Mouse (Mus musculus) midbrain, embryonic 14.5 days (tissue): Measurements from ENCODE around the gene Zfp74. TPM values are rescaled to one million over a fixed set of nuclear protein-coding genes. Genes with fewer than 3 reads are reported as not detected.

Experiments
- ATAC-seq: fragments of 200-750 bp; cut with Nextera tagmentation; 2 replicates; pipeline ENCODE4 v1.8.0; 2017; ENCODE audit warnings: moderate number of reproducible peaks, moderate library complexity; ENCODE audit not compliant: low FRiP score, low TSS enrichment
- DNase-seq: peaks from one replicate; pipeline ENCODE4 v3.0.0-alpha.2; 2015
- H3K27ac ChIP-seq: fragments of 300-500 bp; sonication (generic); replicated peaks from 2 replicates; pipeline ENCODE4 v1.5.1; 2014; ENCODE audit warnings: mild to moderate bottlenecking, low read depth, low read length, moderate library complexity
- H3K27me3 ChIP-seq: fragments of 300-500 bp; sonication (generic); 2 replicates; pipeline ENCODE4 v1.6.1; 2014; ENCODE audit warnings: low read length, control low read depth, mixed read lengths; ENCODE audit not compliant: control insufficient read depth, insufficient read depth
- H3K36me3 ChIP-seq: fragments of 300-500 bp; sonication (generic); 2 replicates; pipeline ENCODE4 v1.6.1; 2014; ENCODE audit warnings: low read length, control low read depth; ENCODE audit not compliant: control insufficient read depth, insufficient read depth
- H3K4me1 ChIP-seq: fragments of 300-500 bp; sonication (generic); 2 replicates; pipeline ENCODE4 v1.6.1; 2014; ENCODE audit warnings: mild to moderate bottlenecking, antibody characterized with exemption, low read length, control low read depth; ENCODE audit not compliant: control insufficient read depth, insufficient read depth
- H3K4me2 ChIP-seq: fragments of 300-500 bp; sonication (generic); 2 replicates; pipeline ENCODE4 v1.6.1; 2014; ENCODE audit warnings: mild to moderate bottlenecking, low read length, moderate library complexity
- H3K4me3 ChIP-seq: fragments of 300-500 bp; sonication (generic); replicated peaks from 2 replicates; pipeline ENCODE4 v1.5.1; 2014; ENCODE audit warnings: low read depth, low read length
- H3K9ac ChIP-seq: fragments of 300-500 bp; sonication (generic); replicated peaks from 2 replicates; pipeline ENCODE4 v1.6.1; 2014; ENCODE audit warnings: mild to moderate bottlenecking, low read length, moderate library complexity
- H3K9me3 ChIP-seq: fragments of 300-500 bp; sonication (generic); 2 replicates; pipeline ENCODE4 v1.6.1; 2016; ENCODE audit warnings: low read length, control low read depth, mixed read lengths; ENCODE audit not compliant: control insufficient read depth
- WGBS: fragments of 180-500 bp; shearing (Covaris S2); extraction: QIAGEN DNeasy Blood & Tissue Kit; methylation state at CpG from one replicate; pipeline ENCODE4 v1.1.7; 2014; 5-methylcytosine and 5-hydroxymethylcytosine counted together
- polyA plus RNA-seq: library from polyadenylated mRNA; unstranded; fragments of >200 nt; fragmentation: Nextera tagmentation; extraction: Ambion mirVana; gene quantifications from 2 replicates; pipeline ENCODE4 v1.2.1, GENCODE M21; 2014

Zfp74 gene
- polyA plus RNA-seq, 1 experiment from 2014 or later: 22.1 TPM

- ATAC-seq (no peak), DNase-seq (no peak)
- no peak overlapping the region for H3K4me2 ChIP-seq
- no peaks in the 10 kb centered on the region for H3K4me1 ChIP-seq
- H3K27ac ChIP-seq: no peak overlapping the region
- H3K27me3 ChIP-seq: no peaks in the 10 kb centered on the region
- no peak overlapping the region for H3K4me3 ChIP-seq
- 94% methylated on average over 11 of the region's 11 CpGs for WGBS
- H3K36me3 ChIP-seq: peaks cover 51% of the 10 kb centered on the region
- H3K9me3 ChIP-seq: no peaks in the 10 kb centered on the region
- H3K9ac ChIP-seq: no peak overlapping the region
Measured at GRCm38 (mm10) chr7:29941027-29941426, 12.9 kb downstream of the Zfp74 start.

- no peaks in the 10 kb centered on the region for H3K27me3 ChIP-seq
- H3K4me2 ChIP-seq: no peak overlapping the region
- H3K27ac ChIP-seq: no peak overlapping the region
- ATAC-seq: no peak
- no peak overlapping the region for H3K9ac ChIP-seq
- no peak overlapping the region for H3K4me3 ChIP-seq
- no peaks in the 10 kb centered on the region for H3K9me3 ChIP-seq
- 69% methylated on average over 6 of the region's 6 CpGs for WGBS
- H3K4me1 ChIP-seq: no peaks in the 10 kb centered on the region
- no peak for DNase-seq
- peaks cover 67% of the 10 kb centered on the region for H3K36me3 ChIP-seq
Measured at GRCm38 (mm10) chr7:29938856-29939255, 15.0 kb downstream of the Zfp74 start.

DNA sequence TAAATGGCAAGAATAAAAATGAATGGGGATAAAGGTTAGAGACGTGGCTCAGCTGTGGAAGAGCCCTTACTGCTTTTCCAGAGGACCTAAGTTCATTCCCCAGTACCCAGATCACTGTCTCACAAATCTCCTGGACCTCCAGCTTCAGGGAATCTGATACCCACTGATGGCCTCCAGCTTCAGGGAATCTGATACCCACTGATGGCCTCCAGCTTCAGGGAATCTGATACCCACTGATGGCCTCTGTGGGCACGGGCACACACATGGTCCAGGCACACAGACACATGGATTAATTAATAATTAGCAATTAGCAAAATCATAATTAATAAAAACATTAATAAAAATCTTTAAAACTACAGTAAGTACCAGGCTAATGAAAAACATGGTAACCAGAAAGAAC, 31.1 kb downstream of the Zfp74 start:
- no peak for ATAC-seq
- no peaks in the 10 kb centered on the region for H3K36me3 ChIP-seq

DNA sequence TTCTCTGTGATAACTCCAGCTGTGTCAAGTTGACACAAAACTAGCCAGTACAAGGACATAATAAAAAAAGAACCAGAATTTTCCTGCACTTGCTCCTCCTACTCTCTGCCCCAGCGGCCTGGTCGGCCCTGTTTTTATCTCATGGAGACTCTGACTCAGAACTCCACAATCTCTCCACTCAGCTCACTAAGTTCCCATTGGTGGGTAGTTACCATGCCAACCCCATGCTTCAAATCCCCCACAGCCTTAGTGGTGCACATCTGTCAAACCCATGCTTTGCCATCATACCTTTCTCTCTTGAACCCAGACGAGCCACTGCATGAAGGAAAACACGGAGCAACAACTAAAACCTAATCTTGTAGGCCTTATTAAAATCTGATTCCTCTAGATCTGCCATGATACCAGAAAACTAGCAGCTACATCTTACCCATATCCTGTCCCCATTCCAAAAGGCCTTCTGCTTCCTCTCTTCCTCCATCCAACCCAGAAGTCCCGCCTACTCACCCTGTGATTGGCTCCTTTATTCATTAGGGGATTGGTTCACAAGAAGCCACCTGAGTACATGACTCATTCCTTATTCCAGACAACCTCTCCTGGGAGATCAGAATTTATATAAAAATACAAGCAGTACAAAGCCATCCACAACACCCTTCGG, 32.3 kb downstream of the Zfp74 start:
- H3K27ac ChIP-seq: no peak overlapping the region
- H3K4me1 ChIP-seq: no peaks in the 10 kb centered on the region
- WGBS: 87% methylated on average over 6 of the region's 6 CpGs
- ATAC-seq (no peak), DNase-seq (no peak)
- H3K4me2 ChIP-seq: no peak overlapping the region
- H3K27me3 ChIP-seq: no peaks in the 10 kb centered on the region
- no peaks in the 10 kb centered on the region for H3K9me3 ChIP-seq
- H3K36me3 ChIP-seq: peaks cover 6% of the 10 kb centered on the region; the same call in 1 of the 2 replicates
- H3K4me3 ChIP-seq: no peak overlapping the region
- no peak overlapping the region for H3K9ac ChIP-seq

More for the DNA sequence above, 31.1 kb downstream of the Zfp74 start:
- H3K4me3 ChIP-seq: no peak overlapping the region
- DNase-seq: no peak
- no peaks in the 10 kb centered on the region for H3K4me1 ChIP-seq
- H3K27me3 ChIP-seq: no peaks in the 10 kb centered on the region
- H3K9me3 ChIP-seq: no peaks in the 10 kb centered on the region
- no peak overlapping the region for H3K27ac ChIP-seq
- no peak overlapping the region for H3K4me2 ChIP-seq
- 74% methylated on average over 2 of the region's 2 CpGs for WGBS
- H3K9ac ChIP-seq: no peak overlapping the region

- Histone ChIP-seq H3K27me3 (no peaks in the 10 kb centered on the region), H3K4me3 (no peak overlapping the region), H3K27ac (no peak overlapping the region), H3K36me3 (peaks cover 37% of the 10 kb centered on the region), H3K4me2 (no peak overlapping the region), H3K9me3 (no peaks in the 10 kb centered on the region), H3K4me1 (no peaks in the 10 kb centered on the region), H3K9ac (no peak overlapping the region)
- ATAC-seq: no peak
- WGBS: 84% methylated on average over 4 of the region's 4 CpGs
- no peak for DNase-seq
Measured at GRCm38 (mm10) chr7:29918062-29918453, 35.8 kb downstream of the Zfp74 start.

DNA sequence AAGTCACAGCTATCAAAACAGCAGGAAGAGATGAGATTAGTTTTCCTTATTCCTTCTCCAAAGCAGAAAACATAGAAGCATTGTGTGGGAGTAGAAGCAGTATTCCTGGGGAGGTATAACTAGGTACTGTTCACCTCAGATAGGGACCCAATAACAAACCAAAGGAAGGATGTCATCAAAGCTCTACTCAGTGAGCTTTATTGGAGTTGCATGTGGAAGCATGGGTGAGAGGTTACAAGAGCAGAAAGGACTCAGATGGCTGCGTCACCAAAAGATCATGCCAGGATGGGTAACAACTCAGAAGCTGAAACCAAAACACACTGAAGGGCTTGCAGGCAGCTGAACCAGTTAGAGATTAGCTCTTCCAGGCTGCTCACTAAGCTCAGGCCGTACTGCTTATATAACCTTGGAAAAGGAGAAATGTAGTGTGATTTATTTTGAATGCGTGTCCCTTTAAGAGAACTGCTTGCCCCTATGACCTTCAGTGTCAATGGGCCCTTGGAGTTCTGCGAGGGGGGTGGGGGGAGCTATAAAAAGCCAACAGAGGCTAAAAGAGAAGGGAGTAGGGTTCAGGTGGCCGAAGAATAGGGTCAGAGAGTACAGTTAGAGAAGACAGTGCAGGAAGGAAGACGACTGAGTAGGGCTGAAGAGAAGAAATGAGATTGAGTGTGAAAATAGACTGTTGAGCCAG, 36.4 kb downstream of the Zfp74 start:
- WGBS: 73% methylated on average over 6 of the region's 6 CpGs

GRCm38 (mm10) chr7:29912172-29912571, 41.7 kb downstream of the Zfp74 start:
- H3K9ac ChIP-seq: no peak overlapping the region
- no peak overlapping the region for H3K27ac ChIP-seq
- H3K27me3 ChIP-seq: no peaks in the 10 kb centered on the region
- H3K4me3 ChIP-seq: no peak overlapping the region
- DNase-seq: no peak
- ATAC-seq: no peak
- H3K4me1 ChIP-seq: peaks cover 17% of the 10 kb centered on the region
- no peak overlapping the region for H3K4me2 ChIP-seq
- H3K9me3 ChIP-seq: no peaks in the 10 kb centered on the region
- 96% methylated on average over 13 of the region's 13 CpGs for WGBS
- H3K36me3 ChIP-seq: peaks cover 54% of the 10 kb centered on the region

More for the DNA sequence above, 36.4 kb downstream of the Zfp74 start:
- no peak for ATAC-seq
- no peaks in the 10 kb centered on the region for H3K27me3 ChIP-seq
- H3K4me1 ChIP-seq: no peaks in the 10 kb centered on the region
- no peaks in the 10 kb centered on the region for H3K9me3 ChIP-seq
- H3K36me3 ChIP-seq: peaks cover 41% of the 10 kb centered on the region
- no peak overlapping the region for H3K4me2 ChIP-seq
- H3K9ac ChIP-seq: no peak overlapping the region
- H3K4me3 ChIP-seq: no peak overlapping the region
- H3K27ac ChIP-seq: no peak overlapping the region
- no peak for DNase-seq

GRCm38 (mm10) chr7:29910252-29910651, 43.6 kb downstream of the Zfp74 start:
- ATAC-seq: no peak
- Histone ChIP-seq H3K4me2 (peak overlapping the region; percentile 63; the same call in 1 of the 2 replicates), H3K9me3 (no peaks in the 10 kb centered on the region), H3K27me3 (no peaks in the 10 kb centered on the region), H3K27ac (no peak overlapping the region), H3K4me3 (no peak overlapping the region), H3K36me3 (peaks cover 40% of the 10 kb centered on the region), H3K9ac (no peak overlapping the region), H3K4me1 (peaks cover 20% of the 10 kb centered on the region)
- WGBS: 51% methylated on average over 2 of the region's 2 CpGs
- DNase-seq: peak; percentile 17
